In genomic region chr11:4308060-4308513, GRCm38 (mm10) we compare ENCODE assay signal across 9 mouse cellular contexts. TPM values are rescaled to one million over a fixed set of nuclear protein-coding genes. Genes with fewer than 3 reads are reported as not detected.
A peak's percentile ranks its signal among the peaks of the same experiment; 100 is the strongest.
DNase-seq lines count a peak whose midpoint lies in the region; ATAC-seq and TF ChIP-seq lines count a peak whose summit lies in the region.
"Had no signal": no experiment of that assay in that cellular context is flagged by ENCODE, and none has a peak within 500 bp of the region (broad histone marks: within the 10 kb centered on the region; RNA-seq: fewer than 3 reads in every experiment).

No protein-coding gene starts in this region.

- peak; percentile 22; the same call in 1 of the 2 replicates for ATAC-seq in lung, embryonic 14.5 days (ENCODE audit: insufficient read depth)
- ATAC-seq in activated CD4-positive, CD25-positive, alpha-beta regulatory T cell, adult 4 months: peak; percentile 40
- no peak for ATAC-seq in heart, embryonic 15.5 days (replicated peaks; ENCODE audit: insufficient number of reproducible peaks, insufficient read depth, low FRiP score, low read depth)
- no peak for ATAC-seq in neural tube, embryonic 15.5 days (ENCODE audit: low FRiP score)
- ATAC-seq in erythroid progenitor cell, adult 5-6 weeks (replicated peaks; ENCODE audit: low FRiP score, poor library complexity, severe bottlenecking): no peak

- WGBS in lung, embryonic 14.5 days: 7% methylated on average over 6 of the region's 6 CpGs
- WGBS in lung, adult 2 months: 25% methylated on average over 6 of the region's 6 CpGs
- WGBS in heart, embryonic 15.5 days: 42% methylated on average over 6 of the region's 6 CpGs
- 24% methylated on average over 6 of the region's 6 CpGs for WGBS in neural tube, embryonic 15.5 days

- TF ChIP-seq POLR2A in lung, adult 2 months (IDR thresholded peaks at IDR 0.05; ENCODE audit: borderline replicate concordance, extremely low read depth, low read depth, low read length): no peak

- no peaks in the 10 kb centered on the region for H3K9me3 ChIP-seq in lung, embryonic 14.5 days (ENCODE audit: low read depth, low read length)
- no peaks in the 10 kb centered on the region for H3K9me3 ChIP-seq in heart, embryonic 15.5 days (replicated peaks)
- no peaks in the 10 kb centered on the region for H3K9me3 ChIP-seq in neural tube, embryonic 15.5 days (replicated peaks)
- H3K9me3 ChIP-seq: liver, embryonic 15.5 days had no signal

- no peaks in the 10 kb centered on the region for H3K36me3 ChIP-seq in lung, embryonic 14.5 days (ENCODE audit: insufficient read depth)
- H3K36me3 ChIP-seq in heart, embryonic 15.5 days: no peaks in the 10 kb centered on the region
- no peaks in the 10 kb centered on the region for H3K36me3 ChIP-seq in neural tube, embryonic 15.5 days
- H3K36me3 ChIP-seq: liver, embryonic 15.5 days had no signal

- peak overlapping the region; percentile 79; the same call in 1 of the 2 replicates for H3K27ac ChIP-seq in lung, embryonic 14.5 days (ENCODE audit: low read depth)
- 0 out of 2 replicates have a peak overlapping the region, but pooled peaks have one; percentile 13 for H3K27ac ChIP-seq in heart, embryonic 15.5 days
- peak overlapping the region; percentile 37; the same call in 1 of the 2 replicates for H3K27ac ChIP-seq in neural tube, embryonic 15.5 days (replicated peaks)
- H3K27ac ChIP-seq: liver, embryonic 15.5 days had no signal

- peak overlapping the region; percentile 47 for H3K4me2 ChIP-seq in lung, embryonic 14.5 days
- peak overlapping the region; percentile 27 for H3K4me2 ChIP-seq in heart, embryonic 15.5 days
- H3K4me2 ChIP-seq in neural tube, embryonic 15.5 days: peak overlapping the region; percentile 22
- H3K4me2 ChIP-seq: liver, embryonic 15.5 days had no signal

- no peak overlapping the region for H3K4me3 ChIP-seq in lung, embryonic 14.5 days (ENCODE audit: low read depth, low read length)
- H3K4me3 ChIP-seq in lung, adult 2 months (replicated peaks; ENCODE audit: extremely low read depth, low read depth, low read length): no peak overlapping the region
- no peak overlapping the region for H3K4me3 ChIP-seq in heart, embryonic 15.5 days
- no peak overlapping the region for H3K4me3 ChIP-seq in neural tube, embryonic 15.5 days (replicated peaks)
- H3K4me3 ChIP-seq: liver, embryonic 15.5 days had no signal

- no peak overlapping the region for H3K9ac ChIP-seq in lung, embryonic 14.5 days
- H3K9ac ChIP-seq in heart, embryonic 15.5 days: no peak overlapping the region
- no peak overlapping the region for H3K9ac ChIP-seq in neural tube, embryonic 15.5 days (replicated peaks)
- H3K9ac ChIP-seq: liver, embryonic 15.5 days had no signal

- peaks cover 6% of the 10 kb centered on the region; the same call in 1 of the 2 replicates for H3K27me3 ChIP-seq in lung, embryonic 14.5 days (ENCODE audit: insufficient read depth, low read length)
- 0 out of 2 replicates have a peak, but pooled peaks cover 5% of the 10 kb centered on the region for H3K27me3 ChIP-seq in heart, embryonic 15.5 days
- H3K27me3 ChIP-seq in neural tube, embryonic 15.5 days (replicated peaks): no peaks in the 10 kb centered on the region

- peaks cover 12% of the 10 kb centered on the region; the same call in 1 of the 2 replicates for H3K4me1 ChIP-seq in lung, embryonic 14.5 days (ENCODE audit: insufficient read depth)
- H3K4me1 ChIP-seq in lung, adult 2 months (ENCODE audit: control insufficient read depth, insufficient read depth, low read length): peaks cover 3% of the 10 kb centered on the region
- H3K4me1 ChIP-seq in heart, embryonic 15.5 days (replicated peaks): peaks cover 23% of the 10 kb centered on the region
- no peaks in the 10 kb centered on the region for H3K4me1 ChIP-seq in neural tube, embryonic 15.5 days
- H3K4me1 ChIP-seq: liver, embryonic 15.5 days had no signal

- TF ChIP-seq CTCF in lung, embryonic 14.5 days (IDR thresholded peaks at IDR 0.05; ENCODE audit: low read depth): no peak
- TF ChIP-seq CTCF in lung, adult 2 months (IDR thresholded peaks at IDR 0.05; ENCODE audit: insufficient read depth, low read length): no peak

- peak; percentile 67 for DNase-seq in lung, embryonic 14.5 days
- DNase-seq in lung, adult 2 months: no peak
- no peak for DNase-seq in spleen, postnatal 14 days (ENCODE audit: low spot score in 2 of 2)
- DNase-seq: adrenal gland, postnatal 25 days had no signal

RNA-seq across cellular contexts. Expression of gene Lif, which starts 50.7 kb away (rescaled TPM):
- 0.12 and 0.33 TPM in 2 replicates for polyA plus RNA-seq in lung, embryonic 14.5 days (2014; fragmentation: Nextera tagmentation; extraction: Ambion mirVana)
- 3.5 and 4.9 TPM in 2 replicates for polyA plus RNA-seq in lung, adult 2 months (2012; rRNA removed)
- 1 to 10 TPM; 2.9 to 6.6 TPM for polyA plus RNA-seq in activated CD4-positive, CD25-positive, alpha-beta regulatory T cell, adult 4 months (2017; shearing (Covaris generic))
- polyA plus RNA-seq in heart, embryonic 15.5 days (2015; fragmentation: Nextera tagmentation; extraction: Ambion mirVana): 0.23 and 0.55 TPM in 2 replicates
- 0.04 and 0.11 TPM in 2 replicates for polyA plus RNA-seq in neural tube, embryonic 15.5 days (2015; fragmentation: Nextera tagmentation; extraction: Ambion mirVana)
- not detected in 2 replicates for total RNA-seq in erythroid progenitor cell, adult 5-6 weeks (2015; ENCODE audit: low replicate concordance)
- total RNA-seq in erythroid progenitor cell, adult 5-6 weeks (2017; ENCODE audit: low replicate concordance): 0.39 TPM in 1 of 2 replicates, not detected in the other
- polyA plus RNA-seq: liver, embryonic 15.5 days had no signal

Comparison
In these comparisons a context has a peak if more than half of its experiments do, and no peak if none do; other contexts are left out.
1. ATAC-seq: peak in lung, embryonic 14.5 days (single experiment) and activated CD4-positive, CD25-positive, alpha-beta regulatory T cell, adult 4 months (single experiment); none in heart, embryonic 15.5 days (single experiment), neural tube, embryonic 15.5 days (single experiment) and erythroid progenitor cell, adult 5-6 weeks (single experiment).
2. H3K27ac ChIP-seq: peak in every context shown above with its lines; median percentile 79 in lung, embryonic 14.5 days; 37 in neural tube, embryonic 15.5 days; 13 in heart, embryonic 15.5 days.
3. Peak in every context shown above with its lines, with median percentiles within 50 percentile points of each other: H3K4me2 ChIP-seq.